Mouse (Mus musculus): ENCODE measurements around the gene Iqschfp. TPM values are rescaled to one million over a fixed set of nuclear protein-coding genes. Genes with fewer than 3 reads are reported as not detected.

Iqschfp gene
- not detected in 2 replicates for polyA plus RNA-seq (2015; fragmentation: Nextera tagmentation; extraction: Ambion mirVana)

DNA sequence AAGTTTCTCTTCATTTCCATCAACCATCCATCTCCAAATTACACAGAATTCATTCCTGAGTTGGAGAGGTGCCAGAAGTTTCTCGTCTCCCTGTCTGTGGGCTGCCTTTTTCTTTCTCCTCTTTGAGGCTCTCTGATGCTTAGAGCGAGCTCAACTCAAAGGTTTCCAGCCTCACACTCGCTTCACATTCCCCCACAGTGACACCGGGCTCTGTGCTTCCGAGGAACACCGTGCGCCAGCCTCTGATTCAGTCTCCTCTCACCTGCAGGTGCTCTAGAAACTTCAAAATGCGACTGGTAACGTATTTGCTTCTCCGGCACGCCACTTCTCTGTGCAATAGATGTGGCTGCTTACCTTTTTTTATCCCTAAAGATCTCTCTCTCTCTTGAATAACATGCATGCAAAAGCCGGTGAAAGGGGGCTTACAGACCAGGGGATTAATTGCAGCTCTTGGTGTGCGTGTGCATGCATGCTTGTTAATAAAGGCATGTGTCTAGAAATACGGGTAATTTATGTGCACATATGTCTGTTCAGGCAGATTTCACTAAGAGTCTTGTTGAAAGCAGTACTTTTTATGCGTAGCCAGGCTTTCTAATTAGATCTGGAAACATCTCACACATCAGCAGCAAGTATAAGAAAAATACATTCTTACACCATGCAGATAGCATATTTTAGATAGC, at the start of gene Iqschfp, which contains the start of gene Iqcj:
Gene Iqschfp, plus strand, starts transcription at position 207 of the 680 bp plus-strand sequence.
Gene Iqcj, plus strand, starts transcription at position 195 of the 680 bp plus-strand sequence.
- WGBS (ENCODE audit: insufficient replicate concordance), result 72% methylated on average over 15 of the region's 15 CpGs

GRCm38 (mm10) chr3:67852397-67852796, 39.6 kb upstream of the Iqschfp start:
- 73% methylated on average over 5 of the region's 5 CpGs for WGBS (ENCODE audit: insufficient replicate concordance)
- no peak overlapping the region for H3K4me2 ChIP-seq (ENCODE audit: low read depth, low read length)
- no peak for ATAC-seq

More for the DNA sequence above, at the start of gene Iqschfp, which contains the start of gene Iqcj:
- Histone ChIP-seq H3K4me3 (ENCODE audit: low read depth, low read length) (no peak within 1 kb of the TSS), H3K9ac (replicated peaks) (no peak within 1 kb of the TSS), H3K27ac (ENCODE audit: low read depth) (no peak within 1 kb of the TSS), H3K9me3 (ENCODE audit: low read length) (no peaks in the 10 kb centered on the region), H3K27me3 (ENCODE audit: insufficient read depth, low read length) (no peaks in the 10 kb centered on the region), H3K4me1 (ENCODE audit: insufficient read depth) (no peaks in the 10 kb centered on the region), H3K4me2 (ENCODE audit: low read depth, low read length) (no peak within 1 kb of the TSS), H3K36me3 (replicated peaks; ENCODE audit: insufficient read depth, low read length) (no peaks in the 10 kb centered on the region)
- no peak for DNase-seq
- TF ChIP-seq CTCF (IDR thresholded peaks at IDR 0.05; ENCODE audit: low read depth) (no peak), EP300 (IDR thresholded peaks at IDR 0.05; ENCODE audit: low read depth) (no peak)
- no peak for ATAC-seq

GRCm38 (mm10) chr3:67861524-67861923, 30.5 kb upstream of the Iqschfp start:
- no peaks in the 10 kb centered on the region for H3K4me1 ChIP-seq (ENCODE audit: insufficient read depth)
- no peak overlapping the region for H3K27ac ChIP-seq (ENCODE audit: low read depth)
- H3K9me3 ChIP-seq (ENCODE audit: low read length), result no peaks in the 10 kb centered on the region
- WGBS (ENCODE audit: insufficient replicate concordance), result 79% methylated on average over 3 of the region's 3 CpGs
- DNase-seq, result no peak
- H3K4me2 ChIP-seq (ENCODE audit: low read depth, low read length), result no peak overlapping the region
- H3K4me3 ChIP-seq (ENCODE audit: low read depth, low read length), result no peak overlapping the region
- ATAC-seq, result no peak
- no peak overlapping the region for H3K9ac ChIP-seq (replicated peaks)
- TF ChIP-seq CTCF (IDR thresholded peaks at IDR 0.05; ENCODE audit: low read depth) (no peak), EP300 (IDR thresholded peaks at IDR 0.05; ENCODE audit: low read depth) (no peak)
- H3K27me3 ChIP-seq (ENCODE audit: insufficient read depth, low read length), result no peaks in the 10 kb centered on the region
- H3K36me3 ChIP-seq (replicated peaks; ENCODE audit: insufficient read depth, low read length), result no peaks in the 10 kb centered on the region

More at GRCm38 (mm10) chr3:67852397-67852796, 39.6 kb upstream of the Iqschfp start:
- DNase-seq, result no peak
- no peaks in the 10 kb centered on the region for H3K9me3 ChIP-seq (ENCODE audit: low read length)
- H3K4me3 ChIP-seq (ENCODE audit: low read depth, low read length), result no peak overlapping the region
- no peak for TF ChIP-seq CTCF (IDR thresholded peaks at IDR 0.05; ENCODE audit: low read depth)
- TF ChIP-seq EP300 (IDR thresholded peaks at IDR 0.05; ENCODE audit: low read depth), result no peak
- no peaks in the 10 kb centered on the region for H3K4me1 ChIP-seq (ENCODE audit: insufficient read depth)
- H3K36me3 ChIP-seq (replicated peaks; ENCODE audit: insufficient read depth, low read length), result no peaks in the 10 kb centered on the region
- no peak overlapping the region for H3K9ac ChIP-seq (replicated peaks)
- no peak overlapping the region for H3K27ac ChIP-seq (ENCODE audit: low read depth)
- no peaks in the 10 kb centered on the region for H3K27me3 ChIP-seq (ENCODE audit: insufficient read depth, low read length)

- no peaks in the 10 kb centered on the region for H3K9me3 ChIP-seq (ENCODE audit: low read length)
- TF ChIP-seq CTCF (IDR thresholded peaks at IDR 0.05; ENCODE audit: low read depth) (no peak), EP300 (IDR thresholded peaks at IDR 0.05; ENCODE audit: low read depth) (no peak)
- WGBS (ENCODE audit: insufficient replicate concordance), result 76% methylated on average over 13 of the region's 13 CpGs
- no peaks in the 10 kb centered on the region for H3K27me3 ChIP-seq (ENCODE audit: insufficient read depth, low read length)
- no peak overlapping the region for H3K4me3 ChIP-seq (ENCODE audit: low read depth, low read length)
- DNase-seq (no peak), ATAC-seq (no peak)
- H3K36me3 ChIP-seq (replicated peaks; ENCODE audit: insufficient read depth, low read length), result no peaks in the 10 kb centered on the region
- no peak overlapping the region for H3K27ac ChIP-seq (ENCODE audit: low read depth)
- no peak overlapping the region for H3K4me2 ChIP-seq (ENCODE audit: low read depth, low read length)
- no peak overlapping the region for H3K9ac ChIP-seq (replicated peaks)
- H3K4me1 ChIP-seq (ENCODE audit: insufficient read depth), result no peaks in the 10 kb centered on the region
Observed at GRCm38 (mm10) chr3:67867420-67868065, 24.5 kb upstream of the Iqschfp start.

DNA sequence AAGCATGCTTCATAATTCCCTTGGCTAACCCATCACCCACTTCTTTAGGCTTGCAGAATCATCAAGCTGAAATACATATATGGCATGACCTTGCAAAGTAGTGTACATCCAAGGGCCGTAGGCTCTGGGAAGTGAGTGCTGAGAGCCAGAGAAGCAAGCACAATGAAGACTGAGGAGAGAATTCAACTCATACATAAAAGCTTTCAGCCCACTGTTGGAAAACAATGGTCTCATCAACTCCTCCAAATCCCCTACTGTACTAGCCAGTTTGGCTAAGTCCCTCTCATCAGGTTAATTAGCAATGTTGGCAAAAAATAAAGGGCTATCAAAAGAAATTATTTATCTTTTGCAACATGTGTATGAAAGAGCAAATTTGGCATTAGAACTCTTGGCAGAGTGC, 22.6 kb upstream of the Iqschfp start:
- no peaks in the 10 kb centered on the region for H3K36me3 ChIP-seq (replicated peaks; ENCODE audit: insufficient read depth, low read length)
- no peaks in the 10 kb centered on the region for H3K27me3 ChIP-seq (ENCODE audit: insufficient read depth, low read length)
- no peak overlapping the region for H3K27ac ChIP-seq (ENCODE audit: low read depth)
- TF ChIP-seq EP300 (IDR thresholded peaks at IDR 0.05; ENCODE audit: low read depth), result no peak
- no peak for TF ChIP-seq CTCF (IDR thresholded peaks at IDR 0.05; ENCODE audit: low read depth)
- WGBS (ENCODE audit: insufficient replicate concordance), result 82% methylated on average over 1 of the region's 1 CpGs
- no peak for DNase-seq
- H3K4me1 ChIP-seq (ENCODE audit: insufficient read depth), result no peaks in the 10 kb centered on the region
- ATAC-seq, result no peak
- no peak overlapping the region for H3K4me2 ChIP-seq (ENCODE audit: low read depth, low read length)
- H3K9ac ChIP-seq (replicated peaks), result no peak overlapping the region
- no peaks in the 10 kb centered on the region for H3K9me3 ChIP-seq (ENCODE audit: low read length)
- H3K4me3 ChIP-seq (ENCODE audit: low read depth, low read length), result no peak overlapping the region

DNA sequence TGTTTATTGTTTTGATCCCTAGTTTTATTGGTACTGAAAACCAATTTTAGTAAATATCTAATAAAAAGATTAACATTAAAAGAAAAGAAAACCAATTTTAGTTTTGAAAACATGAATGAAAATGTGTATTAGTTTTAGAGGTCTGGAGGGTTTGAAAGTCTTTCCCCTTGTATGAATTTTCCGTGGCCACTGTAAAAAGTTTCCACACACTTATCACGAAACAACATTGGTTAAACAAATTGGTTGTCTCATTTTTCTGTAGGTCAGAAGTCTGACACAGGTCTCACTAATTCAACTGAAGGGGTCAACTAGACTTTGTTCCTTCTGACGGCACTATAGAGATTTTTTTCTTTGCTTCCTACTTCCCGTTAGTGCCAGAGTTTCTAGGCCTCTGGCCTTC, 14.8 kb upstream of the Iqschfp start:
- TF ChIP-seq EP300 (IDR thresholded peaks at IDR 0.05; ENCODE audit: low read depth), result no peak
- no peak for TF ChIP-seq CTCF (IDR thresholded peaks at IDR 0.05; ENCODE audit: low read depth)
- DNase-seq, result no peak
- no peak overlapping the region for H3K4me2 ChIP-seq (ENCODE audit: low read depth, low read length)
- no peaks in the 10 kb centered on the region for H3K9me3 ChIP-seq (ENCODE audit: low read length)
- ATAC-seq, result no peak
- H3K9ac ChIP-seq (replicated peaks), result no peak overlapping the region
- H3K4me3 ChIP-seq (ENCODE audit: low read depth, low read length), result no peak overlapping the region
- H3K36me3 ChIP-seq (replicated peaks; ENCODE audit: insufficient read depth, low read length), result no peaks in the 10 kb centered on the region
- no peak overlapping the region for H3K27ac ChIP-seq (ENCODE audit: low read depth)
- 60% methylated on average over 4 of the region's 4 CpGs for WGBS (ENCODE audit: insufficient replicate concordance)
- no peaks in the 10 kb centered on the region for H3K4me1 ChIP-seq (ENCODE audit: insufficient read depth)
- H3K27me3 ChIP-seq (ENCODE audit: insufficient read depth, low read length), result no peaks in the 10 kb centered on the region

All from liver, postnatal 0 days (tissue).